Mouse (Mus musculus) heart, embryonic 12.5 days (tissue): ENCODE results near the gene Tex33. TPM values are rescaled to one million over a fixed set of nuclear protein-coding genes. Genes with fewer than 3 reads are reported as not detected.
"Not testable (repeated sequence)": the region's sequence is repeated elsewhere in the genome, so short reads cannot be mapped to it uniquely, and the experiment has no call there.

Experiments
- ATAC-seq: fragments of 200-750 bp; cut with Nextera tagmentation; 2 replicates; pipeline ENCODE4 v1.8.0; 2017; ENCODE audit warnings: moderate TSS enrichment, moderate library complexity; ENCODE audit not compliant: insufficient number of reproducible peaks, low FRiP score
- H3K27ac ChIP-seq: fragments of 300-500 bp; sonication (generic); 2 replicates; pipeline ENCODE4 v1.5.1; 2016; ENCODE audit warnings: mild to moderate bottlenecking, moderate library complexity; ENCODE audit not compliant: poor library complexity, severe bottlenecking
- H3K27me3 ChIP-seq: fragments of 300-500 bp; sonication (generic); replicated peaks from 2 replicates; pipeline ENCODE4 v1.6.1; 2016; ENCODE audit warnings: mild to moderate bottlenecking, moderate library complexity
- H3K36me3 ChIP-seq: fragments of 300-500 bp; sonication (generic); 2 replicates; pipeline ENCODE4 v1.6.1; 2016; ENCODE audit warnings: mild to moderate bottlenecking, moderate library complexity
- H3K4me1 ChIP-seq: fragments of 300-500 bp; sonication (generic); replicated peaks from 2 replicates; pipeline ENCODE4 v1.6.1; 2016; ENCODE audit warnings: mild to moderate bottlenecking
- H3K4me2 ChIP-seq: fragments of 300-500 bp; sonication (generic); 2 replicates; pipeline ENCODE4 v1.6.1; 2016; ENCODE audit warnings: mild to moderate bottlenecking, moderate library complexity
- H3K4me3 ChIP-seq: fragments of 300-500 bp; sonication (generic); 2 replicates; pipeline ENCODE4 v1.5.1; 2016; ENCODE audit warnings: mild to moderate bottlenecking
- H3K9ac ChIP-seq: fragments of 300-500 bp; sonication (generic); 2 replicates; pipeline ENCODE4 v1.6.1; 2016; ENCODE audit warnings: mild to moderate bottlenecking, moderate library complexity
- H3K9me3 ChIP-seq: fragments of 300-500 bp; sonication (generic); replicated peaks from 2 replicates; pipeline ENCODE4 v1.6.1; 2016; ENCODE audit warnings: mild to moderate bottlenecking, moderate library complexity
- WGBS: fragments of 180-500 bp; shearing (Covaris S2); methylation state at CpG from one replicate; pipeline ENCODE4 v1.1.7; 2016; 5-methylcytosine and 5-hydroxymethylcytosine counted together
- microRNA-seq: library from miRNA; unstranded; fragments of <30 nt; microRNA quantifications from one replicate; pipeline ENCODE4, GENCODE M21; 2017
- polyA plus RNA-seq: library from polyadenylated mRNA; unstranded; fragments of >200 nt; fragmentation: Nextera tagmentation; extraction: Ambion mirVana; gene quantifications from 2 replicates; pipeline ENCODE4 v1.2.1, GENCODE M21; 2016

The Tex33 gene
- polyA plus RNA-seq, 1 experiment from 2014 or later: not detected

DNA sequence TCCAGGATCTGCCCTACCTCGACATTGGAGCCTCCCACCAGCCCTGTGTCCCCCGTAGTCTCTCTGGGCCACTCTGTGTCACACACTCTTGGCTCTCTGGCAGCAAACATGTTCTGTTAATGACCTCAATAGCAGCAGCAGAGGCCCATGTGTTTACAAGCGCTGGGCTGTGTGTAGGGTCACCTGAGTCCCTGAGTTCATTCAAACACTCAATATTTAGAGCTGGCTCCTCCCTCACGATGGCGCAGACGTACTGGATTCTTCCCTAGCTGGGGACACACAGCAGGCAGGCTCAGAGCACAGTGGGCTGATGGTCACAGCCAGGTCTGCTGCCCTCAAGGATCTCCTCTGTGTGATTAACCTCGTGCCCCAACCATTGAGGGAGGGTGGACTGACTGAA lies 54.8 kb downstream of the Tex33 start:
- H3K4me3 ChIP-seq, H3K4me1 ChIP-seq, H3K4me2 ChIP-seq, H3K9ac ChIP-seq, H3K27ac ChIP-seq, H3K36me3 ChIP-seq, ATAC-seq, H3K9me3 ChIP-seq, H3K27me3 ChIP-seq: not testable (repeated sequence)
- 62% methylated on average over 7 of the region's 7 CpGs for WGBS

DNA sequence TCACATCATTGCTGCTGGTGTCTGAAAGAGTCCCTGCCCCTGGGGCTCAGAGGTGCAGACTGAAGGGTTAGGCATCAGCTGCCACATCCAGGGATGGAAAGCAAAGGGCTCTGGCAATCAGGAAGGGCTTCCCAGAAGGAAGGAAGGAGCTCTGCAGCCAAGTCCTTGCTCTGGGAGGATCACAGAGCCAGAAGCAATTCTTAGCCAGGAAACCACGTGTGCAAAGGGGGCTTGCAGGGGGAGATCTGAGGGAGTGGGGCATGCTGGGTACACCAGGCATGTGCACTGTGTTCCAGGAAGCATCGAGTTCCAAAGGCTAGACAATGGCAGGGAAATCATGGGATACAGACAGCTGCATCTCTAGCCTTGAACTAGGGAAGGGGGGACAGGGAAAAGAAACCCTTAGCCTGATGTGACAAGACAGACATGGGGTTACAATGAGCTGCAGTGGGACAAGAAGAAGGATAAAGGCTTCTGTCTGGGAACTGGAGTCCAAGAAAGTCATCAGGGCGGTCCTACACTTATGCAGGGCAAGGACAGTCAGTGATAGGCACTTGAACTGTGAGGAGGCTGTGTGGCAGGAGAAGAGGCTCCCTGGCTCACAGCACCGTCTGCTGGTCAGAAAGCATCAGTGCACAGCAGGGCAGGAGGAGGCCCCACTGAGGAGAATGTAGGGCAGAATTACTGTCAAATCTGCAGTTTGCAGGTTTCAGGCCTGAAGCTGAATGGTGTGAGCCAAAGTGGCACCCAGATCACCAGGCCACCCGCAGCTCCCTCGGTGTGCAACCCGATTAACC lies 55.9 kb downstream of the Tex33 start:
- not testable (repeated sequence) for H3K4me1 ChIP-seq, H3K4me3 ChIP-seq, H3K9ac ChIP-seq, H3K27ac ChIP-seq, H3K9me3 ChIP-seq, H3K27me3 ChIP-seq, H3K4me2 ChIP-seq, H3K36me3 ChIP-seq
- 24% methylated on average over 7 of the region's 7 CpGs for WGBS
- ATAC-seq: peak; percentile 67

DNA sequence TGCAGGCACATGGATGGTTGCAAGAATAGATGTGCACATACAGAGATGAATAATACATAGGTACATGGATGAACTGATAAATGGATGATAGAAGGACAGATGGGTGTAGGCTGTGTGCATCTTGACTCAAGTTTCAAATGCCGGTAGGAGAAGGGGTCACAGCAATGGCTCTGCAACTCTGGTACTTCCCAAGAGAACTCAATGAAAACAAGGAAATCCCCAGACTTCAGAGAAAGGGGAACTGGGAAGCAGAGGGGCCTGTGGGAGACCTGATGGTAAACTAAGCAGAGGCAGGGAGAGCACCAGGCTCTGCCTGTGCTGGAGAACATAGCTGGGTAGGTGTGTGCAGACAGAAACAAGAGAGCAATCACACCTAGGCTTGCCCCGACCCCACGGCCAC lies 61.3 kb downstream of the Tex33 start:
- Histone ChIP-seq H3K9me3 (no peaks in the 10 kb centered on the region), H3K27me3 (peaks cover 5% of the 10 kb centered on the region; the same call in 1 of the 2 replicates), H3K4me2 (no peak overlapping the region), H3K27ac (no peak overlapping the region), H3K4me3 (no peak overlapping the region), H3K9ac (no peak overlapping the region), H3K36me3 (no peaks in the 10 kb centered on the region), H3K4me1 (no peaks in the 10 kb centered on the region)
- no peak for ATAC-seq
- WGBS: 67% methylated on average over 3 of the region's 3 CpGs

GRCm38 (mm10) chr15:78332981-78333380 lies 62.7 kb downstream of the Tex33 start:
- H3K9ac ChIP-seq: no peak overlapping the region
- H3K9me3 ChIP-seq: no peaks in the 10 kb centered on the region
- H3K36me3 ChIP-seq: no peaks in the 10 kb centered on the region
- no peaks in the 10 kb centered on the region for H3K4me1 ChIP-seq
- no peak overlapping the region for H3K4me2 ChIP-seq
- H3K4me3 ChIP-seq: no peak overlapping the region
- ATAC-seq: no peak
- H3K27me3 ChIP-seq: no peaks in the 10 kb centered on the region; the same call in 1 of the 2 replicates
- WGBS: 65% methylated on average over 6 of the region's 6 CpGs
- no peak overlapping the region for H3K27ac ChIP-seq

GRCm38 (mm10) chr15:78331523-78332340 lies 64.0 kb downstream of the Tex33 start:
- 64% methylated on average over 5 of the region's 5 CpGs for WGBS

GRCm38 (mm10) chr15:78330706-78331105 lies 65.0 kb downstream of the Tex33 start:
- ATAC-seq: no peak
- no peak overlapping the region for H3K27ac ChIP-seq
- WGBS: 88% methylated on average over 4 of the region's 4 CpGs
- H3K9ac ChIP-seq: no peak overlapping the region
- H3K4me1 ChIP-seq: 0 out of 2 replicates have a peak, but pooled peaks cover 3% of the 10 kb centered on the region
- H3K4me3 ChIP-seq: no peak overlapping the region
- H3K9me3 ChIP-seq: no peaks in the 10 kb centered on the region
- H3K27me3 ChIP-seq: peaks cover 6% of the 10 kb centered on the region; the same call in 1 of the 2 replicates
- no peak overlapping the region for H3K4me2 ChIP-seq
- no peaks in the 10 kb centered on the region for H3K36me3 ChIP-seq

More at GRCm38 (mm10) chr15:78331523-78332340, 64.0 kb downstream of the Tex33 start:
- H3K4me1 ChIP-seq: no peaks in the 10 kb centered on the region
- no peak for ATAC-seq
- H3K9ac ChIP-seq: no peak overlapping the region
- H3K36me3 ChIP-seq: no peaks in the 10 kb centered on the region
- H3K9me3 ChIP-seq: no peaks in the 10 kb centered on the region
- peaks cover 3% of the 10 kb centered on the region; the same call in 1 of the 2 replicates for H3K27me3 ChIP-seq
- H3K27ac ChIP-seq: no peak overlapping the region
- no peak overlapping the region for H3K4me2 ChIP-seq
- no peak overlapping the region for H3K4me3 ChIP-seq

DNA sequence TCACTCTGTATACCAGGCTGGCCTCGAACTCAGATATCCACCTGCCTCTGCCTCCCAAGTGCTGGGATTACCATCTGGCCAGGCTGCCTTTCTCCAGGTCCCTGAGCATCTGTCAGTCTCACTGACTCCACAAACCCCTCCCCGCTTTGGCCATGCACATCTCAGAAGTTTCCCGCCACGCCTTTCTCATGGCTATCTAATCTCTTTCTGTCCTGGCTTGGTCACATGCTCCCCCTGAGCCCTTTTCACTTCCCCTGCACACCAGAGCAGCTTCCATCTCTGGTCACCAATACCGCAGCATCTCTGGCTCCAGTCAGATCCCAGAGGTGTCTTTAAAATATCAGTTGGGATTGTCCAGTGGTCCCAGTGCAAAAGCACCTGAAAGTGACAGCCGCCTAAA lies 65.7 kb downstream of the Tex33 start:
- H3K4me3 ChIP-seq, H3K27me3 ChIP-seq, H3K4me2 ChIP-seq, H3K9me3 ChIP-seq, H3K9ac ChIP-seq, H3K4me1 ChIP-seq, H3K27ac ChIP-seq, H3K36me3 ChIP-seq: not testable (repeated sequence)
- WGBS: 41% methylated on average over 6 of the region's 6 CpGs
- ATAC-seq: peak; percentile 69

GRCm38 (mm10) chr15:78328520-78329097 lies 67.1 kb downstream of the Tex33 start:
- 85% methylated on average over 3 of the region's 3 CpGs for WGBS
- Histone ChIP-seq H3K4me3 (no peak overlapping the region), H3K27me3 (peaks cover 6% of the 10 kb centered on the region; the same call in 1 of the 2 replicates), H3K27ac (no peak overlapping the region), H3K4me1 (0 out of 2 replicates have a peak, but pooled peaks cover 3% of the 10 kb centered on the region), H3K9ac (no peak overlapping the region), H3K4me2 (no peak overlapping the region; the same call in 1 of the 2 replicates), H3K36me3 (no peaks in the 10 kb centered on the region), H3K9me3 (no peaks in the 10 kb centered on the region)
- ATAC-seq: no peak

Small RNA genes lying within 50 kb of the gene (microRNA-seq; reads per million reads assigned to microRNA genes)
- gene Mir7676-2: not detected

Other genes with a start within 250 kb of the Tex33 start
- gene Ift27, start 221.8 kb downstream of the Tex33 start, polyA plus RNA-seq: 34.4 and 38.0 TPM in 2 replicates
- 0.21 and 0.49 TPM in 2 replicates for gene Pvalb, start 189.5 kb downstream of the Tex33 start, polyA plus RNA-seq
- 11.2 and 13.7 TPM in 2 replicates for gene Ncf4, start 151.1 kb downstream of the Tex33 start, polyA plus RNA-seq
- gene Csf2rb2, start 90.2 kb downstream of the Tex33 start, polyA plus RNA-seq: 0.48 and 0.51 TPM in 2 replicates
- gene Csf2rb, start 70.2 kb downstream of the Tex33 start, polyA plus RNA-seq: 2.4 and 3.1 TPM in 2 replicates
- 7.6 and 9.0 TPM in 2 replicates for gene Tst, start 10.0 kb upstream of the Tex33 start, polyA plus RNA-seq
- gene Mpst, start 10.5 kb upstream of the Tex33 start, polyA plus RNA-seq: 0.32 and 1.1 TPM in 2 replicates
- 19.9 and 21.6 TPM in 2 replicates for gene Kctd17, start 32.7 kb upstream of the Tex33 start, polyA plus RNA-seq
- 0.19 and 0.30 TPM in 2 replicates for gene Tmprss6, start 72.7 kb upstream of the Tex33 start, polyA plus RNA-seq
- gene Il2rb, start 99.4 kb upstream of the Tex33 start, polyA plus RNA-seq: 0.09 TPM in 1 of 2 replicates, not detected in the other
- 30.4 and 32.4 TPM in 2 replicates for gene C1qtnf6, start 135.5 kb upstream of the Tex33 start, polyA plus RNA-seq
- gene Sstr3, start 148.8 kb upstream of the Tex33 start, polyA plus RNA-seq: 0.13 TPM in 1 of 2 replicates, not detected in the other
- 5.5 and 6.9 TPM in 2 replicates for gene Rac2, start 176.9 kb upstream of the Tex33 start, polyA plus RNA-seq
- 3.8 and 4.8 TPM in 2 replicates for gene Cyth4, start 201.1 kb upstream of the Tex33 start, polyA plus RNA-seq